Mouse (Mus musculus): Measurements from ENCODE around the gene Ager. TPM values are rescaled to one million over a fixed set of nuclear protein-coding genes. Genes with fewer than 3 reads are reported as not detected.

Gene Ager
- polyA plus RNA-seq, 1 experiment = 0.22 TPM

DNA sequence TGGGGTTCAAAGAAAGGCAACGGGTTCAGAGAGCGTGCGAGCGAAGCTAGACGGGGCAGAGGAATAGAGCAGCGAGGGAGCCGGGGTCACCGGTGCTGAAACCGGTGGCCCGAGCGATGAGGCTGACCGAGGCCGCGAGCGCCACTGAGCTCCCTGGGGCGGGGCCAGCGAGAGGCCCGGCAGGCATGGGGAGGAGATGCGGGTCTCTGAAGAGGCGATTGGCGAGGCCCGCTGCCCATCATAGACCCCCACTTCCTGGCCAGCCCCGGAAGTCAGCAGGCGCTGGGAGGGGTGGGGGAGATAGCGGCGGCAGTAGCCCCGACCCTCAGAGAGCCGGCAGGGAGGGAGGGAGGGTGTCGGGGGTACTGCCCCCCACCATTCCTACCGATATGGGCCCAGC lies 7.9 kb downstream of the Ager start:
- no peaks in the 10 kb centered on the region for H3K36me3 ChIP-seq (ENCODE audit: control insufficient read depth, insufficient read depth)
- H3ac ChIP-seq (ENCODE audit: control insufficient read depth, insufficient read length) = peak overlapping the region; percentile 47
- no peaks in the 10 kb centered on the region for H3K27me3 ChIP-seq (ENCODE audit: control insufficient read depth, insufficient read depth, insufficient read length)
- H3K4me3 ChIP-seq = peak overlapping the region; percentile 90
- peaks cover 42% of the 10 kb centered on the region for H3K79me2 ChIP-seq (ENCODE audit: control insufficient read depth, insufficient read depth)
- peak overlapping the region; percentile 99 for H3K4me2 ChIP-seq (ENCODE audit: low read depth)
- TF ChIP-seq REST (IDR thresholded peaks at IDR 0.05; ENCODE audit: insufficient read depth, insufficient read length) = no peak
- no peak for TF ChIP-seq SRF (IDR thresholded peaks at IDR 0.05; ENCODE audit: control insufficient read depth, insufficient read length, low read depth)
- TF ChIP-seq E2F4 (IDR thresholded peaks at IDR 0.05; ENCODE audit: insufficient read depth) = no peak
- no peak for TF ChIP-seq MAX (IDR thresholded peaks at IDR 0.05; ENCODE audit: low read depth)
- TF ChIP-seq USF1 (IDR thresholded peaks at IDR 0.05; ENCODE audit: low read depth) = no peak
- TF ChIP-seq TCF12 (IDR thresholded peaks at IDR 0.05; ENCODE audit: insufficient read depth, poor library complexity, severe bottlenecking) = no peak
- no peak for TF ChIP-seq MYOG (IDR thresholded peaks at IDR 0.05; ENCODE audit: control insufficient read depth in 1 of 3, insufficient read depth in 1 of 3, insufficient read length in 2 of 3, low read depth in 2 of 3)
- TF ChIP-seq POLR2AphosphoS2 (IDR thresholded peaks at IDR 0.05; ENCODE audit: insufficient read length, low read depth) = peak; percentile 90
- TF ChIP-seq CEBPB (IDR thresholded peaks at IDR 0.05; ENCODE audit: insufficient read depth, poor library complexity, severe bottlenecking) = no peak
- peak; percentile 94 for TF ChIP-seq POLR2A (IDR thresholded peaks at IDR 0.05; ENCODE audit: insufficient read length, low read depth)

- peaks cover 42% of the 10 kb centered on the region for H3K79me2 ChIP-seq (ENCODE audit: control insufficient read depth, insufficient read depth)
- H3K27me3 ChIP-seq (ENCODE audit: control insufficient read depth, insufficient read depth, insufficient read length) = no peaks in the 10 kb centered on the region
- no peaks in the 10 kb centered on the region for H3K36me3 ChIP-seq (ENCODE audit: control insufficient read depth, insufficient read depth)
- H3K4me3 ChIP-seq = peak overlapping the region; percentile 90
- H3K4me2 ChIP-seq (ENCODE audit: low read depth) = peak overlapping the region; percentile 82
- TF ChIP-seq TCF3 (IDR thresholded peaks at IDR 0.05; ENCODE audit: insufficient read length, low read depth) (no peak), CEBPB (IDR thresholded peaks at IDR 0.05; ENCODE audit: insufficient read depth, poor library complexity, severe bottlenecking) (no peak), POLR2A (IDR thresholded peaks at IDR 0.05; ENCODE audit: insufficient read length, low read depth) (no peak), TCF12 (IDR thresholded peaks at IDR 0.05; ENCODE audit: insufficient read depth, poor library complexity, severe bottlenecking) (no peak), MYOG (IDR thresholded peaks at IDR 0.05; ENCODE audit: control insufficient read depth in 1 of 3, insufficient read depth in 1 of 3, insufficient read length in 2 of 3, low read depth in 2 of 3) (no peak)
- H3ac ChIP-seq (ENCODE audit: control insufficient read depth, insufficient read length) = peak overlapping the region; percentile 47
These were observed 8.8 kb downstream of the Ager start for GRCm38 (mm10) chr17:34606186-34607039.

- Histone ChIP-seq H3ac (ENCODE audit: control insufficient read depth, insufficient read length) (no peak overlapping the region), H3K27me3 (ENCODE audit: control insufficient read depth, insufficient read depth, insufficient read length) (no peaks in the 10 kb centered on the region), H3K4me3 (no peak overlapping the region), H3K4me2 (ENCODE audit: low read depth) (no peak overlapping the region), H3K36me3 (ENCODE audit: control insufficient read depth, insufficient read depth) (no peaks in the 10 kb centered on the region), H3K79me2 (ENCODE audit: control insufficient read depth, insufficient read depth) (peaks cover 33% of the 10 kb centered on the region)
- TF ChIP-seq TCF12 (IDR thresholded peaks at IDR 0.05; ENCODE audit: insufficient read depth, poor library complexity, severe bottlenecking) = no peak
- no peak for TF ChIP-seq TCF3 (IDR thresholded peaks at IDR 0.05; ENCODE audit: insufficient read length, low read depth)
- no peak for TF ChIP-seq REST (IDR thresholded peaks at IDR 0.05; ENCODE audit: insufficient read depth, insufficient read length)
- TF ChIP-seq POLR2AphosphoS2 (IDR thresholded peaks at IDR 0.05; ENCODE audit: insufficient read length, low read depth) = no peak
- TF ChIP-seq E2F4 (IDR thresholded peaks at IDR 0.05; ENCODE audit: insufficient read depth) = no peak
- no peak for TF ChIP-seq USF1 (IDR thresholded peaks at IDR 0.05; ENCODE audit: low read depth)
- TF ChIP-seq POLR2A (IDR thresholded peaks at IDR 0.05; ENCODE audit: insufficient read length, low read depth) = no peak
- no peak for TF ChIP-seq MAX (IDR thresholded peaks at IDR 0.05; ENCODE audit: low read depth)
- no peak for TF ChIP-seq CEBPB (IDR thresholded peaks at IDR 0.05; ENCODE audit: insufficient read depth, poor library complexity, severe bottlenecking)
- no peak for TF ChIP-seq MYOG (IDR thresholded peaks at IDR 0.05; ENCODE audit: control insufficient read depth in 1 of 3, insufficient read depth in 1 of 3, insufficient read length in 2 of 3, low read depth in 2 of 3)
- no peak for TF ChIP-seq SRF (IDR thresholded peaks at IDR 0.05; ENCODE audit: control insufficient read depth, insufficient read length, low read depth)
- no peak for TF ChIP-seq MYOD1 (IDR thresholded peaks at IDR 0.05; ENCODE audit: control insufficient read depth in 1 of 3, insufficient read length in 2 of 3, low read depth in 2 of 3)
These were observed 10.3 kb downstream of the Ager start for GRCm38 (mm10) chr17:34607997-34608396.

- peaks cover 28% of the 10 kb centered on the region for H3K79me2 ChIP-seq (ENCODE audit: control insufficient read depth, insufficient read depth)
- H3K27me3 ChIP-seq (ENCODE audit: control insufficient read depth, insufficient read depth, insufficient read length) = no peaks in the 10 kb centered on the region
These were observed 13.4 kb downstream of the Ager start for GRCm38 (mm10) chr17:34611050-34611449.

More at GRCm38 (mm10) chr17:34611050-34611449, 13.4 kb downstream of the Ager start:
- no peak overlapping the region for H3ac ChIP-seq (ENCODE audit: control insufficient read depth, insufficient read length)
- H3K36me3 ChIP-seq (ENCODE audit: control insufficient read depth, insufficient read depth) = peaks cover 3% of the 10 kb centered on the region
- no peak overlapping the region for H3K4me3 ChIP-seq
- TF ChIP-seq TCF3 (IDR thresholded peaks at IDR 0.05; ENCODE audit: insufficient read length, low read depth) (no peak), REST (IDR thresholded peaks at IDR 0.05; ENCODE audit: insufficient read depth, insufficient read length) (no peak), SRF (IDR thresholded peaks at IDR 0.05; ENCODE audit: control insufficient read depth, insufficient read length, low read depth) (no peak), TCF12 (IDR thresholded peaks at IDR 0.05; ENCODE audit: insufficient read depth, poor library complexity, severe bottlenecking) (no peak), CEBPB (IDR thresholded peaks at IDR 0.05; ENCODE audit: insufficient read depth, poor library complexity, severe bottlenecking) (no peak), MYOG (IDR thresholded peaks at IDR 0.05; ENCODE audit: control insufficient read depth in 1 of 3, insufficient read depth in 1 of 3, insufficient read length in 2 of 3, low read depth in 2 of 3) (no peak), MYOD1 (IDR thresholded peaks at IDR 0.05; ENCODE audit: control insufficient read depth in 1 of 3, insufficient read length in 2 of 3, low read depth in 2 of 3) (no peak), USF1 (IDR thresholded peaks at IDR 0.05; ENCODE audit: low read depth) (no peak), MAX (IDR thresholded peaks at IDR 0.05; ENCODE audit: low read depth) (no peak), POLR2A (IDR thresholded peaks at IDR 0.05; ENCODE audit: insufficient read length, low read depth) (no peak), POLR2AphosphoS2 (IDR thresholded peaks at IDR 0.05; ENCODE audit: insufficient read length, low read depth) (no peak), E2F4 (IDR thresholded peaks at IDR 0.05; ENCODE audit: insufficient read depth) (no peak)
- H3K4me2 ChIP-seq (ENCODE audit: low read depth) = no peak overlapping the region
